Mouse (Mus musculus) forebrain, embryonic 14.5 days (tissue): ENCODE results near the gene Pdlim1. TPM values are rescaled to one million over a fixed set of nuclear protein-coding genes. Genes with fewer than 3 reads are reported as not detected.

Experiments
- polyA plus RNA-seq: library from polyadenylated mRNA; unstranded; fragments of >200 nt; fragmentation: Nextera tagmentation; extraction: Ambion mirVana; gene quantifications from 2 replicates; pipeline ENCODE4 v1.2.1, GENCODE M21; 2014

Pdlim1 gene
- polyA plus RNA-seq, 1 experiment from 2014 or later: 30.1 TPM

Other genes starting within 250 kb of the Pdlim1 start
- not detected in 2 replicates for gene Cyp2c54, start 198.0 kb downstream of the Pdlim1 start, polyA plus RNA-seq
- gene Cyp2c50, start 182.2 kb downstream of the Pdlim1 start, polyA plus RNA-seq: not detected in 2 replicates
- not detected in 2 replicates for gene Cyp2c70, start 84.5 kb downstream of the Pdlim1 start, polyA plus RNA-seq
- gene Sorbs1, start 241.9 kb upstream of the Pdlim1 start, polyA plus RNA-seq: 61.1 and 83.9 TPM in 2 replicates